Mouse (Mus musculus) heart, adult 2 months (tissue): ENCODE measurements around the gene Phactr2.

ENCODE experiments used
- CTCF ChIP-seq: fragments of 200-600 bp; IDR thresholded peaks from 2 replicates; pipeline ENCODE4 v1.8.1; 2022; ENCODE audit warnings: antibody characterized with exemption, mild to moderate bottlenecking, moderate library complexity
- POLR2A ChIP-seq: fragments of 200-500 bp; IDR thresholded peaks from 2 replicates; pipeline ENCODE4 v1.6.1; 2011; ENCODE audit warnings: mild to moderate bottlenecking, low read depth, low read length, control low read depth; ENCODE audit not compliant: insufficient read depth

- TF ChIP-seq POLR2A: no peak
- no peak for TF ChIP-seq CTCF
Observed at GRCm38 (mm10) chr10:13521857-13522256, 47.6 kb upstream of the Phactr2 start.
